Mouse (Mus musculus) T-helper 17 cell (primary cell): ENCODE data around the gene Gm13941.

Experiments
- in situ Hi-C, 2 experiments: fragments of 300-600 bp; cut with MboI, MseI; formaldehyde crosslinking; loops; 1 replicate in 1 of 2; 2 replicates in 1 of 2; pipeline ENCODE4 v1.15.1; 2025; ENCODE audit warnings: high pct_unique_total_duplicates in 2 of 2

Gene Gm13941

GRCm38 (mm10) chr2:111105882-111106281, at the start of gene Gm13941:
Gene Gm13941, minus strand, starts transcription at chr2:111105982.
- in situ Hi-C loops: no loop called here

GRCm38 (mm10) chr2:111152836-111153235, 47.1 kb upstream of the Gm13941 start, which contains the start of gene Gm15130:
Gene Gm15130, minus strand, starts transcription at chr2:111152936.
- in situ Hi-C loops: loop anchor here in 1 of 2 experiments (10.0 kb wide), 1 partner anchor 1268 kb away; no protein-coding TSS in a partner anchor

DNA sequence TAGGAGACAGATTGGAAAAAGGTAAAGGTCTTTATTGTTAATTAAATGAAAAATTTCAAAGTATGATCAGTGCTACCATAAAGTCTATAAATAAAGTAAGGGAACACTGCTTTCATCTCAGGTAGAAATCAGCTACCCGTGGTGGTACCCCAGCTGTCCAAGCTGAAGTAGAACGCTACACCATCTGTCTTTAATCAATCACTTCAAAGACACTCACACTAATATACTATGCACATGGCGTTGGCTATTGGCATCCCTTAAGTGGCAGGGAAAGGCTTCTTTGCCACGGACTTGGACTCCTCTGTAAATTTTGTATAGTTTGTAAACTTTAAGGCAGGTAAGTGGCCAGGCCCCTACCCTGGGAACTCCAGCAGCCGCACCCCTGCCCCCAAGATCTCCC, 30.0 kb upstream of the Gm13941 start:
- in situ Hi-C loops: no loop called here

DNA sequence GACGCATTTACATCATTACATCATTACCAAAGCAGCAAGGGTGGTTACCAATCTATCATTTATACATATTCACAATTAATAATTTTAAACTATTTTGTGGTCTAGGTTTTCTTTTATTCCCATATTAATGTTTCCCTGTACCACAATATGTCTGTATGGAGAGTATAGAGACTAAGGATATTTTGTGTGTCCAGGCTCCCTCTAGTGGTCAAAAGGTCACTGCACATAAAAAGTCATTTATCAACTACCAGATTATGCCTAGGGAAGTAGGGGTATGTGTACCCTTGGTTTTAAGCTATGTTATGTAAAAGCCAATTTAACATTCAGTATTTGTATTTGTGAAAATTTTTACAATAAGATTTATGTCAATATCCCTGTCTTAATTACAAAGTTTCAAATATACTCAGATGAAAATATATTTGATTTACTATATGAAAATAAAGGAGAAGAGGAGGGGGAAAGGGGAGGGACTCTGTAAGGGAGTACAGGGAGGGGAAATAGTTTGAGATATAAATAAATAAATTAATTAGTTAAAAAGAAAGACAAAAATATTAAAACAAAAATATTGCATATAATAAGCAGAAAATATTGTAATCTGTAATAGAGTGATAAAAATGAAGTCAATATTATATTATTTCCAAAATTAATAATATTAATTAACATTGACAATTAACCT, 47.1 kb downstream of the Gm13941 start:
- in situ Hi-C loops: loop anchor here (5.0 to 25.0 kb wide), 2 partner anchors 1146 to 1151 kb away; partner anchors contain the start of gene Lgr4 (in 1 of the 2)
